Mouse (Mus musculus) testis, adult 2 months (tissue): ENCODE measurements around the gene Ggcx.

ENCODE experiments used
- CTCF ChIP-seq: fragments of 200-500 bp; IDR thresholded peaks from 2 replicates; pipeline ENCODE4 v1.5.1; 2012; ENCODE audit warnings: low read depth, mild to moderate bottlenecking, inconsistent platforms, low read length, moderate library complexity; ENCODE audit not compliant: control insufficient read depth, insufficient read depth, insufficient replicate concordance
- POLR2A ChIP-seq: fragments of 200-500 bp; IDR thresholded peaks from 2 replicates; pipeline ENCODE4 v1.6.1; 2012; ENCODE audit warnings: low read depth, mild to moderate bottlenecking, inconsistent platforms, low read length, moderate library complexity; ENCODE audit not compliant: control insufficient read depth

DNA sequence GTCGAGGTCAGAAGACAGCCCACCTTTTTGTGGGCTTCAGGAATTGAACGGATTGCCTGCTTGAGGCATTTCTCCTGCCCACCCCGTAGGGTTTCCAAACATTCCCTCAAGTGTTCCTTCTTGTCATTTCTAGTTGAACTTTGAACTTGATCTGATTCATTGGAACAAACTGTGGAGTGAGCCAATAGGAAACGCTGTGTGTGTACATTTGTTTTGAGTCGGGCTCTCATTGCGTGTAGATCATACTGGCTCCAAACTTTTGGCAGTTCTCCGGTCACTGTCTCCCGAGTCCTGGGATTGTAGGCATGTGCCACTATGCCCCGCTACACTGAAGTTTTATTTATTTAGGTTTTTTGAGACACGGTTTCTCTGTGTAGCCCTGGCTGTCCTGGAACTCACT, 6.8 kb downstream of the Ggcx start:
- TF ChIP-seq CTCF (no peak), POLR2A (no peak)
